Mouse (Mus musculus) left cerebral cortex, adult 2 months (tissue): Measurements from ENCODE around the gene 7420426K07Rik. TPM values are rescaled to one million over a fixed set of nuclear protein-coding genes. Genes with fewer than 3 reads are reported as not detected.

ENCODE experiments used
- DNase-seq, 2 experiments: peaks; one replicate each; pipeline ENCODE4 v3.0.0; 2021 to 2022; ENCODE audit warnings: low spot score in 2 of 2, mixed read lengths in 1 of 2; ENCODE audit errors: extremely low spot score in 1 of 2
- H3K27ac ChIP-seq: fragments of 200-600 bp; 2 replicates; pipeline ENCODE4 v1.8.1; 2022
- H3K4me3 ChIP-seq: fragments of 200-600 bp; 2 replicates; pipeline ENCODE4 v1.8.1; 2022
- CTCF ChIP-seq: fragments of 200-600 bp; IDR thresholded peaks from 2 replicates; pipeline ENCODE4 v1.8.1; 2022; ENCODE audit warnings: antibody characterized with exemption, mild to moderate bottlenecking, moderate library complexity
- intact Hi-C: fragments of 180-260 bp; cut with DNase I; formaldehyde crosslinking; loops from one replicate; pipeline ENCODE4 v1.15.1; 2025
- total RNA-seq, 2 experiments: library from RNA; stranded (reverse); gene quantifications; 2 replicates each; pipeline ENCODE4 v1.2.3; 2021

7420426K07Rik gene
- total RNA-seq, 2 experiments from 2014 or later = not detected

- DNase-seq = peak in 1 of 2 experiments; percentile 26
- no peak overlapping the region for H3K4me3 ChIP-seq
- peak; percentile 15; the same call in 1 of the 2 replicates for TF ChIP-seq CTCF
- no peak overlapping the region for H3K27ac ChIP-seq
- intact Hi-C loops = no loop called here
Observed at GRCm38 (mm10) chr9:98952171-98953050, 49.5 kb downstream of the 7420426K07Rik start.

GRCm38 (mm10) chr9:98953291-98953690 lies 50.4 kb downstream of the 7420426K07Rik start:
- no peak for DNase-seq
- TF ChIP-seq CTCF = no peak
- Histone ChIP-seq H3K4me3 (no peak overlapping the region), H3K27ac (no peak overlapping the region)
- intact Hi-C loops = no loop called here

GRCm38 (mm10) chr9:98953830-98954229 lies 50.9 kb downstream of the 7420426K07Rik start:
- intact Hi-C loops = no loop called here
- Histone ChIP-seq H3K27ac (no peak overlapping the region), H3K4me3 (no peak overlapping the region)
- no peak for DNase-seq
- TF ChIP-seq CTCF = no peak

Other genes with a start within 250 kb of the 7420426K07Rik start
- not detected for gene Prr23a1, start 60.6 kb upstream of the 7420426K07Rik start, total RNA-seq
- gene Prr23a2, start 46.6 kb upstream of the 7420426K07Rik start, total RNA-seq = not detected
- gene Prr23a3, start 38.4 kb upstream of the 7420426K07Rik start, total RNA-seq = not detected
- under 1 TPM; 0.91 to 0.95 TPM for gene Foxl2, start 52.2 kb downstream of the 7420426K07Rik start, total RNA-seq
- 10 to 100 TPM; 34.1 to 35.8 TPM for gene Faim, start 83.3 kb downstream of the 7420426K07Rik start, total RNA-seq
- not detected for gene Gm1123, start 132.6 kb downstream of the 7420426K07Rik start, total RNA-seq
- 10 to 100 TPM; 23.5 to 25.6 TPM for gene Pik3cb, start 237.5 kb downstream of the 7420426K07Rik start, total RNA-seq